Mouse (Mus musculus) thymus, adult 2 months (tissue): ENCODE data around the gene Defb22.

Experiments used
- CTCF ChIP-seq: fragments of 200-500 bp; IDR thresholded peaks from 2 replicates; pipeline ENCODE4 v1.5.1; 2012; ENCODE audit warnings: mild to moderate bottlenecking, control low read depth, low read length, moderate library complexity, borderline replicate concordance; ENCODE audit not compliant: control insufficient read depth, poor library complexity, insufficient read depth; ENCODE audit errors: extremely low read depth
- POLR2A ChIP-seq: fragments of 200-500 bp; IDR thresholded peaks from 2 replicates; pipeline ENCODE4 v1.6.1; 2012; ENCODE audit warnings: mild to moderate bottlenecking, low read length, control low read depth, moderate library complexity; ENCODE audit not compliant: control insufficient read depth, poor library complexity, insufficient read depth; ENCODE audit errors: extremely low read depth

- no peak for TF ChIP-seq CTCF
- no peak for TF ChIP-seq POLR2A
Observed at GRCm38 (mm10) chr2:152516084-152516483, 26.1 kb upstream of the Defb22 start.
